Mouse (Mus musculus) heart, postnatal 0 days (tissue): ENCODE results near the gene Zfp541. TPM values are rescaled to one million over a fixed set of nuclear protein-coding genes. Genes with fewer than 3 reads are reported as not detected.

Experiments used
- ATAC-seq: fragments of 200-750 bp; cut with Nextera tagmentation; 2 replicates; pipeline ENCODE4 v1.8.0; 2017; ENCODE audit warnings: low read depth, moderate number of reproducible peaks, moderate library complexity; ENCODE audit not compliant: insufficient read depth
- DNase-seq: peaks from one replicate; pipeline ENCODE4 v3.0.0-alpha.2; 2016; ENCODE audit warnings: low spot score
- H3K27ac ChIP-seq: fragments of 300-500 bp; sonication (generic); 2 replicates; pipeline ENCODE4 v1.5.1; 2014; ENCODE audit warnings: low read depth, mild to moderate bottlenecking
- H3K27me3 ChIP-seq: fragments of 300-500 bp; sonication (generic); 2 replicates; pipeline ENCODE4 v1.6.1; 2014; ENCODE audit warnings: low read length, mixed read lengths; ENCODE audit not compliant: control insufficient read depth, insufficient read depth
- H3K36me3 ChIP-seq: fragments of 300-500 bp; sonication (generic); replicated peaks from 2 replicates; pipeline ENCODE4 v1.6.1; 2014; ENCODE audit warnings: low read length, mixed read lengths; ENCODE audit not compliant: control insufficient read depth, insufficient read depth
- H3K4me1 ChIP-seq: fragments of 300-500 bp; sonication (generic); 2 replicates; pipeline ENCODE4 v1.6.1; 2014; ENCODE audit warnings: antibody characterized with exemption; ENCODE audit not compliant: control insufficient read depth, insufficient read depth
- H3K4me2 ChIP-seq: fragments of 300-500 bp; sonication (generic); 2 replicates; pipeline ENCODE4 v1.6.1; 2014; ENCODE audit warnings: low read depth, mild to moderate bottlenecking, low read length, moderate library complexity
- H3K4me3 ChIP-seq: fragments of 300-500 bp; sonication (generic); 2 replicates; pipeline ENCODE4 v1.5.1; 2014; ENCODE audit warnings: low read depth, low read length
- H3K9ac ChIP-seq: fragments of 300-500 bp; sonication (generic); replicated peaks from 2 replicates; pipeline ENCODE4 v1.6.1; 2014; ENCODE audit warnings: low read depth, low read length, mixed read lengths
- H3K9me3 ChIP-seq: fragments of 300-500 bp; sonication (generic); replicated peaks from 2 replicates; pipeline ENCODE4 v1.6.1; 2016; ENCODE audit warnings: low read length; ENCODE audit not compliant: control insufficient read depth
- CTCF ChIP-seq: IDR thresholded peaks from 2 replicates; pipeline ENCODE4 v1.5.1; 2016; ENCODE audit warnings: antibody characterized with exemption, control low read depth, low read depth
- EP300 ChIP-seq: IDR thresholded peaks from 2 replicates; pipeline ENCODE4 v1.6.1; 2016; ENCODE audit warnings: antibody characterized with exemption, low read depth
- WGBS: fragments of 180-500 bp; shearing (Covaris S2); extraction: QIAGEN DNeasy Blood & Tissue Kit; methylation state at CpG from one replicate; pipeline ENCODE4 v1.1.7; 2014; 5-methylcytosine and 5-hydroxymethylcytosine counted together
- polyA plus RNA-seq: library from polyadenylated mRNA; unstranded; fragments of >200 nt; fragmentation: Nextera tagmentation; extraction: Ambion mirVana; gene quantifications from 2 replicates; pipeline ENCODE4 v1.2.1, GENCODE M21; 2015
- total RNA-seq: library from RNA; depleted of rRNA; stranded (reverse); fragments of >200 nt; gene quantifications from 2 replicates; pipeline ENCODE4 v1.2.3, GENCODE M21; 2014; ENCODE audit warnings: low replicate concordance

Gene Zfp541
- total and polyA plus RNA-seq, 2 experiments from 2014 or later = not detected

DNA sequence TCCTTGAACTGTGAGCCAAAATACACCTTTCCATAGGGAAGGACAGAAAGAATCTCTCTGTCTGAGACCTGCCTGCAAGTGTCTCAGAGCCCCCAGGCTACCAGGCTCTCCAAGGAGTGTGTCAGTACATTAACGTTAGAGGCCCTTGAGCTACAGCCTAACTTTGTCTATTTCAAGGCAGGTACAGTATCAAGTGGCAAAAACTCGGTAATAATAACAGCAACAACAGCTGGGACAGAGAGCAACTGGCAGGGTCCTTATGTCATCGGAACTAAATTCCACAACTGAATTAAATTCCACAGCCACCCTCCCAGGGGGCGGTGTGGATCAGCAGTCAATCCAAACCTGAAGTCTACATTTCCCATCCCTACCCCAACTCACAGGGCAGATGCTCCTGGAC lies 30.5 kb upstream of the Zfp541 start:
- no peaks in the 10 kb centered on the region for H3K27me3 ChIP-seq
- TF ChIP-seq CTCF (no peak), EP300 (no peak)
- DNase-seq = no peak
- ATAC-seq = no peak
- WGBS = 61% methylated on average over 4 of the region's 4 CpGs
- H3K9ac ChIP-seq = no peak overlapping the region
- no peak overlapping the region for H3K4me2 ChIP-seq
- no peaks in the 10 kb centered on the region for H3K36me3 ChIP-seq
- H3K27ac ChIP-seq = no peak overlapping the region
- peaks cover 27% of the 10 kb centered on the region for H3K4me1 ChIP-seq
- no peaks in the 10 kb centered on the region for H3K9me3 ChIP-seq
- H3K4me3 ChIP-seq = no peak overlapping the region

DNA sequence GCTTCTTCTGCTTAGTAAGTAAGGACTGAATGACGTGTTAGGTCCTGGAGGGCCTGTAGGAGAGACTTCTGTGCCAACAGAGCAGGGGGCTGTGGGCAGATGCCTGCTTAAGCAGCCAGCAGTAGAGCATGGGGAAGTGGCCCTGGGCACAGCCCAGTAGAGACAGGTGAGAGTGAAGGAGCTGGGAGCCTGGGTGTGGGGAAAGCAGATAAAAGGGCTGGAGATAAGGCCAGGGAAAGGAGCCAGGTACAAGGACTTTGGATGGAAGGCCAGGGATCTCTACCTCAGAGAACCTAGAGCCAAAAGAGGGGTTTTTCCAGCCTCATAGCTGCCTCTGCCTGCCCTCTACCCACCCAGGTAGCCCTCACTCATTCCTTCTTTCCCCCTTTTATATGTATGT lies 28.6 kb upstream of the Zfp541 start:
- Histone ChIP-seq H3K4me1 (peaks cover 29% of the 10 kb centered on the region), H3K27me3 (no peaks in the 10 kb centered on the region), H3K9me3 (no peaks in the 10 kb centered on the region), H3K27ac (no peak overlapping the region), H3K4me2 (no peak overlapping the region), H3K9ac (no peak overlapping the region), H3K36me3 (no peaks in the 10 kb centered on the region), H3K4me3 (no peak overlapping the region)
- DNase-seq (no peak), ATAC-seq (no peak)
- 90% methylated on average over 1 of the region's 1 CpGs for WGBS
- TF ChIP-seq EP300 = no peak
- TF ChIP-seq CTCF = no peak

DNA sequence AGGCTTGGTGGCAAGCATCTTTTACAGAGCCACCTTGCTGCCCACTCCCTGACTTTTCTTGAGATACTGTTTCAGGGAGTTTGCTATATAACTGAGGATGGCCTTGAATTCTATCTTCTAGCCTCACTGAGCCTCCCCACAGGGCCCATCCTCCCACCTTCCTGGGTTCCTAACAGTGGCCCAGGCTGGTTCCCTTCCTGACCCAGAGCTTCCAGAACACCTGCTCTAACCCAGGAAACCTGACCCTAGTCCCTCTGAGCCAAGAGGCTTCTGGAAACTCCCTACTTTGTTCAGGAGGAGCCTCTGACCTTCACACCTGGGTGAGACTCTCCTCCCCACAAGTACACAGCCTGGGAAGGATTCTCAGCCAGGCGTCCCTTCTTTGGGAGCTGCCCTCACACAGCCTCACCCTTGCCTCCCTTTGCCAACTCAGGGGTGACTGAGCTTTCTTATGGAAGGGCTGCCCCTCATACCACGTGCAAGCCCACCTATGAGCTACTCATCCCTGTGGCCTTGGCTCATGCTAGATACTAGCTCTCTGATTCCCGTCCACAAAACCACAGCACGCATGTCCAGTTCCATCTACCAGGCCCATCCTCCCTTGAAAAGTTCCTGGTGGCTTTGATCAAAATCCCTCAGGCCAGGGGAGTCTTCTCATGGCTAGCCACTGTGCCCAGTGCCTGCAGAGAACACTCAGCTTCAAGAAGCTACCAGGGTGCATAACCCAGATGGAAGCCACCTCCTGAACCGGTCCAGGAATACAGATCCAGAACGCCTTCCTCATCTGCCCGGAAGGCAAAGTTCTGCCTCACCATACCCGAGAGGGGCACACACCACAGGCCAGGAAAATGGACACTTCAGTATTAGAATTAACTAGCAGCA lies 27.8 kb upstream of the Zfp541 start:
- Histone ChIP-seq H3K4me3 (no peak overlapping the region), H3K9me3 (no peaks in the 10 kb centered on the region), H3K27ac (no peak overlapping the region), H3K4me2 (no peak overlapping the region), H3K27me3 (no peaks in the 10 kb centered on the region), H3K36me3 (no peaks in the 10 kb centered on the region), H3K9ac (no peak overlapping the region), H3K4me1 (peaks cover 26% of the 10 kb centered on the region)
- DNase-seq = no peak
- WGBS = 92% methylated on average over 8 of the region's 8 CpGs
- TF ChIP-seq EP300 (no peak), CTCF (no peak)
- no peak for ATAC-seq

DNA sequence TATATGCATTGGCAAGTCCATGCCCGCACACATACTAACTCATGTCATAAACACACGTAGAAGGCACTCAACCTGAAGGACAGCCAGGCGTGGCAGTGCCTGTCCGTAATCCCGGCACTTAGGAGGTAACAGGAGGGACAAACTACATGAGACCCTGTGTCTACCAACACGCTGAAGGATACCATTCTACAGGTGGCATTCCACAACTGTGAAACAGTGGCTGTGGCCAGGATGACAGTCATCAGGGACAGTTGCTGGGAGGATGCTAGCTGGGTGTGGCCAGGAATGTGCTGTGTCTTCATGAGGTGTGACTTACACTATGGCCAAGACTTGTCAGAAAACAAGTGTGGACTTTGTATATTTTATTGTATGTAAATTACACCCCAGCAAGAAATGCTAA lies 24.6 kb upstream of the Zfp541 start:
- peaks cover 19% of the 10 kb centered on the region for H3K4me1 ChIP-seq
- H3K9me3 ChIP-seq = no peaks in the 10 kb centered on the region
- no peak for TF ChIP-seq CTCF
- no peak for TF ChIP-seq EP300
- no peaks in the 10 kb centered on the region for H3K27me3 ChIP-seq
- no peak overlapping the region for H3K27ac ChIP-seq
- 91% methylated on average over 6 of the region's 6 CpGs for WGBS
- H3K4me2 ChIP-seq = no peak overlapping the region
- ATAC-seq = no peak
- no peak overlapping the region for H3K4me3 ChIP-seq
- H3K36me3 ChIP-seq = no peaks in the 10 kb centered on the region
- H3K9ac ChIP-seq = no peak overlapping the region
- no peak for DNase-seq

DNA sequence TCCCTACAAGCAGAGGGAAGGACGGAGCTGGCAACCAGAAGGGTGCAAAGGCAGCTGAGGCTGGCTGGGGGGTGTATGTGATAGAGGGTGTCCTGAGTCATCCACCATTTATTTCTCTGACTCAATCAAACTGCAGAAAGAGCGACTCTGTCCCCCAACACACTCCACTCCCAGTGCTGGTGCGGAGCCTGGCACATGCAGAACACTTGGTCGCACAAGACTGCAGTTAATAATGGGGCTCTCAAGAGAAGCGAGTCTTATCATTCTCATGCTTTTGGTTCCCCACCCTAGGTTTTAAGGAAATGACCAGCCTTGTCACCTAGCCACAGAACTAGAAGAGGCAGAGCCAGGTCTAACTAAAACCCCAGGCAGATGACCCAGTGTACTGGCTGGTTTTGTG lies 22.3 kb upstream of the Zfp541 start:
- DNase-seq = no peak
- Histone ChIP-seq H3K4me3 (no peak overlapping the region), H3K27me3 (no peaks in the 10 kb centered on the region), H3K4me2 (no peak overlapping the region), H3K36me3 (no peaks in the 10 kb centered on the region), H3K9me3 (no peaks in the 10 kb centered on the region), H3K4me1 (peaks cover 30% of the 10 kb centered on the region), H3K9ac (no peak overlapping the region), H3K27ac (no peak overlapping the region)
- no peak for ATAC-seq
- WGBS = 86% methylated on average over 5 of the region's 5 CpGs
- no peak for TF ChIP-seq EP300
- TF ChIP-seq CTCF = no peak

DNA sequence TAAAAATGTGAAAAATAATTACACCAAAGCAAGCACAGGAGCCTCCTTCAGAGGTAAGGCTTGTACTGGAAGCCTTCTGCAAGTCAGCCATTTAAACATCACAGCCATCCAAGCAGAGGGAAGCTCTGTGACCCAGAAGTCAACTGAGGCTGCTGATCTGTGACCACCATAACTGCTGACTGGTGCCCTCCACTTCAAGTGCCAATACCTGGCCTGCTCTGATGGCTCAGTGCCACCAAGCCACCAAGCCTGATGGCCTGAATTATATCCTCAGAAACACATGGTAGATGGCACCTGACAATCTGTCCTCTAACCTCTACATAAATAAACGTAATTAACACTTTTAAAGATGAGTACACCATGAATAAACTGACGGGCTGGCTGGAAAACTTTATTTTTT lies 20.4 kb upstream of the Zfp541 start:
- DNase-seq (no peak), ATAC-seq (no peak)
- H3K4me1 ChIP-seq = peaks cover 34% of the 10 kb centered on the region
- no peak overlapping the region for H3K4me2 ChIP-seq
- no peak overlapping the region for H3K9ac ChIP-seq
- no peak overlapping the region for H3K4me3 ChIP-seq
- H3K36me3 ChIP-seq = no peaks in the 10 kb centered on the region
- no peaks in the 10 kb centered on the region for H3K9me3 ChIP-seq
- no peak overlapping the region for H3K27ac ChIP-seq
- WGBS = 77% methylated on average over 2 of the region's 2 CpGs
- H3K27me3 ChIP-seq = no peaks in the 10 kb centered on the region
- TF ChIP-seq EP300 = no peak
